Mouse (Mus musculus) G1E (cell line): ENCODE results near the gene Snapc2. TPM values are rescaled to one million over a fixed set of nuclear protein-coding genes. Genes with fewer than 3 reads are reported as not detected.

Experiments
- ATAC-seq: 2 replicates; pipeline ENCODE4 v1.8.0; 2016; ENCODE audit warnings: mild to moderate bottlenecking; ENCODE audit not compliant: insufficient number of reproducible peaks, poor library complexity, low FRiP score, severe bottlenecking; ENCODE audit errors: extremely low read depth
- DNase-seq: peaks from one replicate; pipeline ENCODE4 v3.0.0; 2012; ENCODE audit warnings: low spot score
- H3K27me3 ChIP-seq: 2 replicates; pipeline ENCODE4 v1.6.1; 2012; ENCODE audit warnings: mild to moderate bottlenecking, low read length, inconsistent platforms; ENCODE audit not compliant: insufficient read depth
- H3K36me3 ChIP-seq: replicated peaks from 2 replicates; pipeline ENCODE3; 2012; ENCODE audit warnings: mild to moderate bottlenecking, inconsistent platforms
- H3K4me1 ChIP-seq: 2 replicates; pipeline ENCODE4 v1.6.1; 2012; ENCODE audit warnings: low read depth, low read length, inconsistent platforms, mixed read lengths; ENCODE audit not compliant: insufficient read depth
- H3K4me3 ChIP-seq: 2 replicates; pipeline ENCODE4 v1.5.1; 2012; ENCODE audit warnings: low read depth, mild to moderate bottlenecking, inconsistent platforms, low read length, moderate library complexity, mixed read lengths
- H3K9me3 ChIP-seq: replicated peaks from 2 replicates; pipeline ENCODE4 v1.6.1; 2012; ENCODE audit warnings: inconsistent platforms
- CTCF ChIP-seq: IDR thresholded peaks from 2 replicates; pipeline ENCODE4 v1.5.1; 2012; ENCODE audit warnings: low read depth, low read length, inconsistent platforms, mixed read lengths
- GATA1 ChIP-seq: IDR thresholded peaks from 2 replicates; pipeline ENCODE4 v1.6.1; 2012; ENCODE audit warnings: borderline replicate concordance, low read length, inconsistent platforms, mixed read lengths
- GATA2 ChIP-seq: IDR thresholded peaks from 2 replicates; pipeline ENCODE4 v1.6.1; 2012; ENCODE audit warnings: low read depth, low read length, inconsistent platforms, borderline replicate concordance
- POLR2AphosphoS5 ChIP-seq: IDR thresholded peaks from 2 replicates; pipeline ENCODE4 v1.6.1; 2012; ENCODE audit warnings: low read depth, low read length, inconsistent platforms; ENCODE audit not compliant: insufficient replicate concordance
- TAL1 ChIP-seq: conservative IDR thresholded peaks from 2 replicates; pipeline ENCODE4 v1.6.1; 2012; ENCODE audit warnings: low read depth, low read length, inconsistent platforms, mixed read lengths
- polyA plus RNA-seq: library from polyadenylated mRNA; stranded (reverse); fragments of >175 nt; gene quantifications from 2 replicates; pipeline ENCODE4 v1.2.3, GENCODE M21; 2012
- total RNA-seq, 2 experiments: library from RNA; stranded (forward) in 1 of 2; stranded (reverse) in 1 of 2; fragments of 200-1000 nt in 1 of 2; fragments of >200 nt in 1 of 2; fragmentation: Nextera tagmentation in 1 of 2; gene quantifications; 2 replicates each; pipeline ENCODE4 v1.2.3; 2014 to 2017

The Snapc2 gene
- total and polyA plus RNA-seq, 3 experiments: 9.1 to 49.5 (median 10.6) TPM

GRCm38 (mm10) chr8:4213210-4214005, 39.5 kb upstream of the Snapc2 start:
- peak; percentile 47 for DNase-seq
- Histone ChIP-seq H3K27me3 (peaks cover 54% of the 10 kb centered on the region), H3K36me3 (no peaks in the 10 kb centered on the region), H3K4me3 (peak overlapping the region; percentile 67), H3K4me1 (peaks cover 37% of the 10 kb centered on the region), H3K9me3 (no peaks in the 10 kb centered on the region)
- ATAC-seq: peak; percentile 51
- TF ChIP-seq TAL1 (no peak), GATA2 (no peak), CTCF (no peak), GATA1 (no peak), POLR2AphosphoS5 (no peak)

GRCm38 (mm10) chr8:4214006-4214980, 38.6 kb upstream of the Snapc2 start:
- Histone ChIP-seq H3K36me3 (no peaks in the 10 kb centered on the region), H3K4me1 (peaks cover 34% of the 10 kb centered on the region), H3K4me3 (peak overlapping the region; percentile 67), H3K9me3 (no peaks in the 10 kb centered on the region), H3K27me3 (peaks cover 49% of the 10 kb centered on the region)
- ATAC-seq (peak; percentile 76), DNase-seq (peak; percentile 44)
- TF ChIP-seq CTCF: no peak
- TF ChIP-seq GATA2: no peak
- no peak for TF ChIP-seq GATA1
- no peak for TF ChIP-seq TAL1

GRCm38 (mm10) chr8:4216296-4216695, 36.6 kb upstream of the Snapc2 start:
- DNase-seq (no peak), ATAC-seq (no peak)
- Histone ChIP-seq H3K27me3 (peaks cover 45% of the 10 kb centered on the region), H3K9me3 (no peaks in the 10 kb centered on the region), H3K4me3 (no peak overlapping the region), H3K4me1 (peaks cover 25% of the 10 kb centered on the region), H3K36me3 (no peaks in the 10 kb centered on the region)
- TF ChIP-seq GATA1 (no peak), TAL1 (no peak), GATA2 (no peak), CTCF (no peak), POLR2AphosphoS5 (no peak)

DNA sequence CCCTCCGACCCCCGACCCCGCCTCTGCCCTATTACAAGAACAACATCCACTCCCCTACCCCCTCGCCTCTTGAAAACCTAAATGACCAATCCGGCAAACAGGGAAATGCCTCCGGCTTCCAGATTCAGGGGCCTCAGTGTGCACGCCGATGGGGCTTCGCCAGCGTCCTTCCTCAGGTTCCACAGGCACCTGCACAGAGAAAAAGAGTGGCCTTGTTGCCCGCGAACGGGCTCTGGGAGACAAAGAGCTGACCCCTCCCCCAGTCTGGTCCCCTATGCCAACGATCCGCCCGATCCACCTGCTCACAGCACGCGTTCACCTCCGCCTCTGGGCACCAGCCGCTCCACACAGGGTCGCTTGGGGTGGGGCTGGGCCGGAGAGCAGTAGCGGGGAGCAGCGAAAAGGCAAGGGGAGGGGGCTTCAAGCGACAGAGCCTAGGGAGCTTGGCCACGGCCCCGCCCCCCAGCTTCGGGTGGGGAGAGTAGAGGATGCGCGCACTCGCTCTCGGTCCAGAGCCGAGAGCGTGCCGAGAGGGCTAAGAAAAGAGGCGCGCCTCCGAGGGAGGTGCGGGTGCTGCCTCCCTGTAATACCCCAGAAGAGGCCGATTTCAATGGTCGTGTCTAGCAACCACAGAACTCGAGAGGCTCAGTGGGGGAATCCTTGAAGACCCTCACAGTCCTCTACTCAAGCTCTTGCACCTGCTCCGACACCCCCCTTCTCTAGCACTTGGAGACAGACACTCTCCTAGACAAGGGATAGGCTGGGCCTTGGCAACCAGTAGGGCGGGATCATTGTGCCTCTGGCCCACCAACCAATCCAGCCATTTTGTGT, 35.9 kb upstream of the Snapc2 start, which contains the start of gene Prr36:
Prr36 (minus strand) TSS at position 669 of the 831 bp plus-strand sequence.
- no peak for ATAC-seq
- no peaks in the 10 kb centered on the region for H3K36me3 ChIP-seq

DNA sequence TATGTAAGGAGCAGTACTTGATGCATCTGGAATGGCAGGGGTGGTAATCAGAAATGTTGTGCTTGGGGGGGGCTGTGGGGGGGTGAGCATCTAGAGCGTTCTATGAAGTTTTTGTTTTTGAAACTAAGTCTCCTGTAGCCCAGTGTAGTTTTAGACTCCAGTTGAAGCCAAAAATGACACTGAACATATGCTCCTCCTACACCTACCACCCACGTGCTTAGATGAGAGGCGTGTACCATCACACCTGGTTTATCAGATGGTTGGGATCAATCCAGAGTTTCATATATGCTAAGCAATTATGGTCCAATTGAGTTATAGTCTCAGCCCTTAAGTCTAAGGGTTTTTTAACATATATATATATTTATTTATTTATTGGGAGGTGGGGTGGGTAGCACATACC, 33.3 kb upstream of the Snapc2 start:
- Histone ChIP-seq H3K4me3 (no peak overlapping the region), H3K27me3 (peaks cover 51% of the 10 kb centered on the region), H3K9me3 (no peaks in the 10 kb centered on the region), H3K4me1 (peaks cover 5% of the 10 kb centered on the region), H3K36me3 (no peaks in the 10 kb centered on the region)
- TF ChIP-seq CTCF: no peak
- no peak for TF ChIP-seq POLR2AphosphoS5
- no peak for TF ChIP-seq GATA2
- no peak for TF ChIP-seq TAL1
- no peak for TF ChIP-seq GATA1
- ATAC-seq: no peak
- DNase-seq: no peak

More for the DNA sequence above, 35.9 kb upstream of the Snapc2 start, which contains the start of gene Prr36:
- Histone ChIP-seq H3K27me3 (peaks cover 45% of the 10 kb centered on the region), H3K4me1 (peaks cover 25% of the 10 kb centered on the region), H3K9me3 (no peaks in the 10 kb centered on the region), H3K4me3 (no peak within 1 kb of the TSS)
- DNase-seq: no peak
- TF ChIP-seq CTCF: no peak
- no peak for TF ChIP-seq GATA2
- no peak for TF ChIP-seq TAL1
- TF ChIP-seq GATA1: no peak
- no peak for TF ChIP-seq POLR2AphosphoS5

DNA sequence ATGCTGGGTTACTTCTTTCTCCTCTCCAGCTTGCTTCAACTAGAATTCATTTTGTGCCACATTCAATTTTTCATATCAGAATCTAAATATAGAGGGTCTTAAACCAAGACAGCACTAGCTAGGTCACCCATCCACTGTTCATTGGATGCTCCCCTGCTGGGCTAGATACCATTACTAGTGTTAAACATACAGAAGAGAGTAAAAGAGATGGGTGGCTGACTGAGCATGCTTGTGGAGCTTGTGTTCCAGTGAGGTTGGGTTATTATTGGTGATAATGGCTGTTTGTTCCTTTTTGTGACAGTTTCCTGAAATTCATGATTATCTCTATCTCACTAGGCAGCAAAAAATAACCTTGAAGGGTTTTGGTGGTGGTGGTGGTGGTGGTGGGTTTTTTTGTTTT, 30.8 kb upstream of the Snapc2 start:
- no peaks in the 10 kb centered on the region for H3K9me3 ChIP-seq
- H3K36me3 ChIP-seq: no peaks in the 10 kb centered on the region
- H3K27me3 ChIP-seq: peaks cover 50% of the 10 kb centered on the region
- DNase-seq (no peak), ATAC-seq (no peak)
- TF ChIP-seq CTCF (no peak), GATA1 (no peak), TAL1 (no peak), GATA2 (no peak), POLR2AphosphoS5 (no peak)
- H3K4me3 ChIP-seq: no peak overlapping the region
- H3K4me1 ChIP-seq: no peaks in the 10 kb centered on the region
